Mouse (Mus musculus): ENCODE data around the gene Utp3. TPM values are rescaled to one million over a fixed set of nuclear protein-coding genes. Genes with fewer than 3 reads are reported as not detected.

Utp3 gene
- total and polyA plus RNA-seq, 3 experiments = 55.5 to 169 (median 66.6) TPM

GRCm38 (mm10) chr5:88554086-88554886 is at the start of gene Utp3 (continued):
- no peak for TF ChIP-seq PAX5 (IDR thresholded peaks at IDR 0.05; ENCODE audit: low read length)

- Histone ChIP-seq H3K27ac (ENCODE audit: insufficient read depth, low read depth) (peak overlapping the region; percentile 99), H3K9me3 (replicated peaks; ENCODE audit: low read length) (no peaks in the 10 kb centered on the region), H3K4me2 (ENCODE audit: insufficient read depth, low read depth, poor library complexity, severe bottlenecking) (peak overlapping the region; percentile 43), H3K4me3 (replicated peaks in 1 of 3; ENCODE audit: low read depth in 2 of 3, low read length in 2 of 3, poor library complexity in 1 of 3) (no peak overlapping the region), H3K79me2 (replicated peaks; ENCODE audit: control insufficient read depth, extremely low read depth, insufficient read depth, poor library complexity, severe bottlenecking) (no peaks in the 10 kb centered on the region), H3K36me3 (replicated peaks in 1 of 2; ENCODE audit: control insufficient read depth in 1 of 2, insufficient read depth in 1 of 2, low read length in 1 of 2) (no peaks in the 10 kb centered on the region), H3K27me3 (replicated peaks) (no peaks in the 10 kb centered on the region), H3K4me1 (ENCODE audit: control insufficient read depth in 1 of 2, insufficient read depth in 2 of 2) (peaks cover 19 to 42% of the 10 kb centered on the region in 2 experiments), H3K9ac (ENCODE audit: insufficient read depth, low read depth) (peak overlapping the region; percentile 52)
- in situ Hi-C loops (cut with MboI; ENCODE audit: low pct_ligation_motif_present, low pct_unique_long_range_greater_than_20kb, low sequenced_read_pairs) (no loop called here), dilution Hi-C loops (cut with MboI; ENCODE audit: extremely low pct_ligation_motif_present, extremely low pct_unique_long_range_greater_than_20kb, low sequenced_read_pairs) (no loop called here)
- peak; percentile 90 for TF ChIP-seq ETS1 (conservative IDR thresholded peaks at IDR 0.05; ENCODE audit: low read depth, low read length)
- no peak for TF ChIP-seq GABPA (IDR thresholded peaks at IDR 0.05; ENCODE audit: insufficient replicate concordance, low read depth, low read length)
- 0 out of 2 replicates have a peak, but pooled peaks have one; percentile 50 for TF ChIP-seq SIN3A (IDR thresholded peaks at IDR 0.05; ENCODE audit: low read length)
- TF ChIP-seq USF2 (conservative IDR thresholded peaks at IDR 0.05; ENCODE audit: low read depth, low read length) = no peak
- no peak for TF ChIP-seq ZC3H11A (IDR thresholded peaks at IDR 0.05; ENCODE audit: low read depth, low read length)
- peak; percentile 81 for TF ChIP-seq JUN (IDR thresholded peaks at IDR 0.05; ENCODE audit: insufficient read depth, low read depth, low read length)
- TF ChIP-seq ZMIZ1 (IDR thresholded peaks at IDR 0.05; ENCODE audit: low read depth, low read length) = no peak
- TF ChIP-seq E2F4 (IDR thresholded peaks at IDR 0.05; ENCODE audit: insufficient replicate concordance, low read depth, low read length) = no peak
- no peak for TF ChIP-seq HCFC1 (IDR thresholded peaks at IDR 0.05; ENCODE audit: low read depth, low read length)
- TF ChIP-seq BHLHE40 (IDR thresholded peaks at IDR 0.05; ENCODE audit: low read depth, low read length) = peak; percentile 71
- no peak for TF ChIP-seq POLR2AphosphoS2 (IDR thresholded peaks at IDR 0.05; ENCODE audit: low read depth, low read length)
- no peak for TF ChIP-seq PAX5 (IDR thresholded peaks at IDR 0.05; ENCODE audit: low read length)
- no peak for TF ChIP-seq MXI1 (IDR thresholded peaks at IDR 0.05; ENCODE audit: low read depth, low read length)
- TF ChIP-seq ZKSCAN1 (IDR thresholded peaks at IDR 0.05; ENCODE audit: borderline replicate concordance, low read depth, low read length) = no peak
- no peak for TF ChIP-seq KAT2A (IDR thresholded peaks at IDR 0.05; ENCODE audit: insufficient replicate concordance, low read length)
- peak; percentile 58; the same call in 1 of the 2 replicates for TF ChIP-seq MAFK (IDR thresholded peaks at IDR 0.05; ENCODE audit: insufficient replicate concordance, low read length)
- peak; percentile 96 for TF ChIP-seq MEF2A (IDR thresholded peaks at IDR 0.05; ENCODE audit: borderline replicate concordance, low read depth, low read length)
- no peak for TF ChIP-seq MAX (IDR thresholded peaks at IDR 0.05; ENCODE audit: low read length)
- TF ChIP-seq POLR2A (IDR thresholded peaks at IDR 0.05; ENCODE audit: low read depth, low read length) = no peak
- TF ChIP-seq MAZ (IDR thresholded peaks at IDR 0.05; ENCODE audit: low read depth, low read length) = peak; percentile 90; the same call in 1 of the 2 replicates
- no peak for TF ChIP-seq CHD2 (IDR thresholded peaks at IDR 0.05; ENCODE audit: low read length)
- no peak for TF ChIP-seq ELF1 (IDR thresholded peaks at IDR 0.05; ENCODE audit: low read depth, low read length)
- TF ChIP-seq EP300 (IDR thresholded peaks at IDR 0.05; ENCODE audit: low read length) = peak; percentile 91
- peak; percentile 94 for TF ChIP-seq IRF4 (IDR thresholded peaks at IDR 0.05; ENCODE audit: low read depth, low read length)
- TF ChIP-seq SMC3 (IDR thresholded peaks at IDR 0.05; ENCODE audit: low read depth, low read length) = no peak
- no peak for TF ChIP-seq NELFE (IDR thresholded peaks at IDR 0.05; ENCODE audit: low read depth, low read length)
- no peak for TF ChIP-seq CHD1 (IDR thresholded peaks at IDR 0.05; ENCODE audit: low read depth, low read length)
- TF ChIP-seq CTCF (conservative IDR thresholded peaks at IDR 0.05 in 1 of 2, IDR thresholded peaks at IDR 0.05 in 1 of 2; ENCODE audit: low read depth in 2 of 2, low read length in 2 of 2) = no peak
- TF ChIP-seq MYC (IDR thresholded peaks at IDR 0.05; ENCODE audit: low read depth, low read length) = 0 out of 2 replicates have a peak, but pooled peaks have one; percentile 42
- peak; percentile 75; the same call in 1 of the 2 replicates for TF ChIP-seq ZNF384 (IDR thresholded peaks at IDR 0.05; ENCODE audit: low read depth, low read length)
- no peak for TF ChIP-seq UBTF (IDR thresholded peaks at IDR 0.05; ENCODE audit: low read depth, low read length)
- peak; percentile 83 for TF ChIP-seq JUND (conservative IDR thresholded peaks at IDR 0.05; ENCODE audit: low read depth, low read length)
- no peak for TF ChIP-seq RCOR1 (conservative IDR thresholded peaks at IDR 0.05; ENCODE audit: low read depth, low read length)
- peak; percentile 84 for TF ChIP-seq TCF12 (IDR thresholded peaks at IDR 0.05; ENCODE audit: low read depth, low read length)
- no peak for TF ChIP-seq NRF1 (IDR thresholded peaks at IDR 0.05; ENCODE audit: low read depth, low read length)
- DNase-seq (ENCODE audit: extremely low read depth) = peak; percentile 88
Measured at GRCm38 (mm10) chr5:88508555-88508954, 45.7 kb upstream of the Utp3 start.
